Mouse (Mus musculus) ES-E14 (cell line): ENCODE data around the gene Ptprg. TPM values are rescaled to one million over a fixed set of nuclear protein-coding genes. Genes with fewer than 3 reads are reported as not detected.

Source experiments
- DNase-seq: peaks from one replicate; pipeline ENCODE4 v3.0.0-alpha.2; 2013; ENCODE audit warnings: low read depth, low spot score
- H3K27ac ChIP-seq: 2 replicates; pipeline ENCODE4 v1.5.1; 2012; ENCODE audit warnings: low read depth, mild to moderate bottlenecking, low read length, moderate library complexity, mixed read lengths; ENCODE audit not compliant: poor library complexity, insufficient read depth, severe bottlenecking
- H3K36me3 ChIP-seq: 2 replicates; pipeline ENCODE4 v1.6.1; 2012; ENCODE audit warnings: mild to moderate bottlenecking, low read length, moderate library complexity, mixed read lengths; ENCODE audit not compliant: control insufficient read depth, poor library complexity, insufficient read depth, severe bottlenecking
- H3K4me1 ChIP-seq, 2 experiments: fragments of 150-350 bp in 1 of 2; sonication (generic) in 1 of 2; 2 replicates each; pipeline ENCODE4 v1.6.1; 2012; ENCODE audit warnings: low read length in 2 of 2, mild to moderate bottlenecking in 1 of 2, mixed read lengths in 1 of 2; ENCODE audit not compliant: control insufficient read depth in 2 of 2, insufficient read depth in 2 of 2, poor library complexity in 1 of 2
- H3K4me3 ChIP-seq, 2 experiments: fragments of 150-350 bp in 1 of 2; sonication (generic) in 1 of 2; 2 replicates each; pipeline ENCODE4 v1.5.1; 2012; ENCODE audit warnings: low read length in 2 of 2, low read depth in 1 of 2, mild to moderate bottlenecking in 1 of 2, mixed read lengths in 1 of 2; ENCODE audit not compliant: insufficient read depth in 1 of 2, poor library complexity in 1 of 2, severe bottlenecking in 1 of 2
- H3K9ac ChIP-seq: 2 replicates; pipeline ENCODE4 v1.6.1; 2012; ENCODE audit warnings: low read depth, mild to moderate bottlenecking, low read length, mixed read lengths; ENCODE audit not compliant: poor library complexity, insufficient read depth, severe bottlenecking
- H3K9me3 ChIP-seq: fragments of 150-350 bp; sonication (generic); 2 replicates; pipeline ENCODE4 v1.6.1; 2012; ENCODE audit warnings: low read depth, mild to moderate bottlenecking, low read length; ENCODE audit not compliant: control insufficient read depth, insufficient read depth
- CHD2 ChIP-seq: IDR thresholded peaks from 2 replicates; pipeline ENCODE4 v1.6.1; 2014; ENCODE audit warnings: mild to moderate bottlenecking, low read depth, low read length, inconsistent platforms
- HCFC1 ChIP-seq: IDR thresholded peaks from 2 replicates; pipeline ENCODE4 v1.6.1; 2012; ENCODE audit warnings: low read length, inconsistent platforms, borderline replicate concordance; ENCODE audit not compliant: insufficient read depth
- MAFK ChIP-seq: IDR thresholded peaks from 2 replicates; pipeline ENCODE4 v1.6.1; 2014; ENCODE audit warnings: mild to moderate bottlenecking, low read depth, low read length, inconsistent platforms; ENCODE audit not compliant: insufficient read depth
- ZC3H11A ChIP-seq: IDR thresholded peaks from 2 replicates; pipeline ENCODE4 v1.6.1; 2012; ENCODE audit warnings: low read depth, mild to moderate bottlenecking, inconsistent platforms, low read length, borderline replicate concordance
- ZNF384 ChIP-seq: IDR thresholded peaks from 2 replicates; pipeline ENCODE4 v1.6.1; 2012; ENCODE audit warnings: low read depth, low read length, inconsistent platforms
- in situ Hi-C, 2 experiments: fragments of 600-800 bp; cut with MboI; formaldehyde crosslinking; loops; one replicate each; pipeline ENCODE4 v1.15.1; 2025; ENCODE audit warnings: low sequenced_read_pairs in 2 of 2, inconsistent platforms in 1 of 2; ENCODE audit not compliant: unreplicated experiment in 2 of 2
- total RNA-seq: library from RNA; depleted of rRNA; stranded (reverse); fragments of 300-350 nt; gene quantifications from 2 replicates; pipeline ENCODE4 v1.2.3, GENCODE M21; 2012

Gene Ptprg
- total RNA-seq, 1 experiment: 59.8 TPM

DNA sequence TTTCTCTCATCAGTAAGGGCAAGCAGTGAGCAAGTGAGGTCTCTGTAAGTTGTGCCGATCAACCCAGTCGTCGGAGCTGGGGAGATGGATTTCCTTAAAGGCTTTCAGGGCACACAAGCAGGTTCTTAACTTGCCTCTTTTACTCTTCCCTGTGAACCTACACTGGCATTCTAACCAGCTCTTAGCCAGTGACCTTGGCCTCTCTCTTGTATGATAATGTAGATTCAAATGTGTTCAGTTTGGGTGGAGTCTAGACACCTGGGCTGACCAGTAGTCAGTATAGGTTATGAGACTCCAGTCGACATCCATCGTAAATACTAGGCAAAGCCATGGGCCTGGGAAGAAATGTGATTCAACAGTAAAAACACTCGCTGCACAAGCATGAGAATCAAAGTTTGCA is 560.7 kb downstream of the Ptprg start:
- Histone ChIP-seq H3K9me3 (no peaks in the 10 kb centered on the region), H3K9ac (peak overlapping the region; percentile 26; the same call in 1 of the 2 replicates), H3K27ac (peak overlapping the region; percentile 88; the same call in 1 of the 2 replicates), H3K36me3 (peaks cover 8% of the 10 kb centered on the region; the same call in 1 of the 2 replicates), H3K4me3 (peak overlapping the region in 1 of 2 experiments; percentile 18; a peak in 1 of 4 replicates), H3K4me1 (peaks cover 9 to 11% of the 10 kb centered on the region in 2 experiments)
- TF ChIP-seq MAFK (no peak), CHD2 (no peak), HCFC1 (no peak), ZNF384 (no peak), ZC3H11A (no peak)
- DNase-seq: no peak
- in situ Hi-C loops: no loop called here

DNA sequence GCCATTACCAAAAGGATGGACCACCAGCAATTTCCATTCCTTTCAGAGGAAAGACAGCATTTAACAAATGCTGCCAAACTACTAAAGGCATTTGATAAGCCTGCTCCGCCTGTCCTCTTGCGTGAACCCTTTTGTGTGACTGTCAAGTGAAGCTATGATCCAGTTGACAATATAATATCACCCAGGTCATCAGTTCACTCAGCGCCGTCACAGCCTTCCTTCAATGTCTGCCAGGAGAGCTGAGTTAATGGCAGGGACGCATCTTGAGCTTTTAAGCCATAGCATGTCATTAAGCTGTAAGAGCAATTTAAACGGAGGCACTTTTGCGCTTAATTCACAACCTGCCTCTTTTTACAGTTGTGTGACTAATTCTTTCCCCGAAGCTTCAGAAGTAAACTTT is 565.9 kb downstream of the Ptprg start:
- Histone ChIP-seq H3K4me3 (no peak overlapping the region), H3K4me1 (peaks cover under 1 to 2% of the 10 kb centered on the region in 2 experiments; a peak in 1 of 4 replicates), H3K27ac (no peak overlapping the region), H3K9me3 (no peaks in the 10 kb centered on the region), H3K36me3 (peaks cover 3% of the 10 kb centered on the region; the same call in 1 of the 2 replicates), H3K9ac (no peak overlapping the region)
- TF ChIP-seq CHD2: no peak
- no peak for TF ChIP-seq ZC3H11A
- in situ Hi-C loops: no loop called here
- no peak for DNase-seq

DNA sequence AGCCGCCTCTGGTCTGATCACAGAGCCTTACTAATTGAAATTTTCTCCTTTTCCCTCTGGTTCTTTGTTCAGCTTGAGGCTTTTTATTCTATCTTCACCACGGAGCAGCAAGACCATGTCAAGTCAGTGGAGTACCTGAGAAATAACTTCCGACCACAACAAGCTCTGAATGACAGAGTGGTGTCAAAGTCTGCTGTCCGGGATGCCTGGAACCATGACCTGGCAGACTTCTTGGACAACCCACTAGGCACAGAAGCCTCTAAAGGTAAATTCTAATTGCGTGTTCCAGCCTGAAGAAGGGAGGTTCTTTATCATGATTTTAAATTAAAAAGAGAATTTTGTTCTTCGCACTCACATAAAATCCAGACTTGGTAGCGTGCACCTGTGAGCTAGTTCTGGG is 568.6 kb downstream of the Ptprg start:
- no peak for TF ChIP-seq CHD2
- no peak for TF ChIP-seq MAFK
- no peak for TF ChIP-seq HCFC1
- TF ChIP-seq ZC3H11A: no peak
- no peak for TF ChIP-seq ZNF384
- H3K9ac ChIP-seq: no peak overlapping the region
- DNase-seq: no peak
- H3K36me3 ChIP-seq: peaks cover 3% of the 10 kb centered on the region; the same call in 1 of the 2 replicates
- no peaks in the 10 kb centered on the region for H3K4me1 ChIP-seq
- no peak overlapping the region for H3K4me3 ChIP-seq
- in situ Hi-C loops: no loop called here
- no peak overlapping the region for H3K27ac ChIP-seq
- H3K9me3 ChIP-seq: no peaks in the 10 kb centered on the region

DNA sequence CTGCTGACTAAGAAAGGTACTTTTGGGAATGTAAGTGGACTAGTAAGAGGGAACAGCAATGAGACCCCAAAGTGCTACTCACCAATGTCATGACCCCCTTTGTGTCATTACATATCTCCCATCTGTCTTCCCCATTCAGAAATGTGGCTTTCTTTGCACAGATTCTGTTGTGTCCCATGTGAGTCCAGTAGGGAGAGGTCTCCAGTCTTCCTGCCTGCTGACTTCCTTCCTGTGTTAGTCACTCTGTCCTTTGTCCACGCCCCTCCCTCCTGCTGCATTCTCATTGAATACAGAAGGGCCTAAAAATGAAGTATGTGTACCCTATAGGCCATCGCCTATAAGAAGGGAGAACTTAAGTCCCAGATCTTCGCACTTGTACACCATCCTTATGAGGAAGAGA is 571.4 kb downstream of the Ptprg start:
- Histone ChIP-seq H3K9me3 (no peaks in the 10 kb centered on the region), H3K9ac (no peak overlapping the region), H3K4me1 (no peaks in the 10 kb centered on the region), H3K4me3 (no peak overlapping the region), H3K27ac (no peak overlapping the region), H3K36me3 (peaks cover 3% of the 10 kb centered on the region; the same call in 1 of the 2 replicates)
- DNase-seq: no peak
- in situ Hi-C loops: loop anchor here (25.0 kb wide), 2 partner anchors 287 to 562 kb away; partner anchors contain the start of gene Ptprg (in 2 of the 2)
- TF ChIP-seq MAFK (no peak), HCFC1 (no peak), CHD2 (no peak), ZC3H11A (no peak), ZNF384 (no peak)

DNA sequence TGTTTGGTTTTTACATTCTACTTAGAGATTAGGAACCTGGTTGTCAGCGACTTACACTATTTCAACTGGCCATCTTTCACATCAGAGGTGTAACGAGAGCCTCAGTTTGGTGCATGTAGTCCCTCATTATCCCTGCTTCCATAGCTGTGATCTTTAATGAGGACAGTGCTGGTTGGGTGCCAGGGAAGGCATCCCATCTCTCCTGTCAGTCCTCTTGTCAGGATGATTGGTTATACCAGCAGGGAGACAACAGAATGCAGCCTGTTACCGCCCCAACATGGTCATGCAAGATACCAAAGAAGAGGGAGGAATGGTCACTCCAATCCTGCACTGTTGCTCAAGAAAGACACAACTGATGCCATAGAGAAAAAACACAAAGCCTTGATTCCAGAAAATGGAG is 574.6 kb downstream of the Ptprg start:
- no peak for DNase-seq
- H3K4me1 ChIP-seq: no peaks in the 10 kb centered on the region
- TF ChIP-seq MAFK: no peak
- TF ChIP-seq CHD2: no peak
- no peak for TF ChIP-seq ZNF384
- TF ChIP-seq HCFC1: no peak
- in situ Hi-C loops: loop anchor here (25.0 kb wide), 2 partner anchors 291 to 566 kb away; partner anchors contain the start of gene Ptprg (in 2 of the 2)
- H3K4me3 ChIP-seq: no peak overlapping the region
- H3K9ac ChIP-seq: no peak overlapping the region
- no peak overlapping the region for H3K27ac ChIP-seq
- H3K36me3 ChIP-seq: peaks cover 1% of the 10 kb centered on the region; the same call in 1 of the 2 replicates
- H3K9me3 ChIP-seq: no peaks in the 10 kb centered on the region
